Mouse (Mus musculus): Measurements from ENCODE around the gene Snx6.

GRCm38 (mm10) chr12:54830574-54830973, 35.1 kb upstream of the Snx6 start:
- TF ChIP-seq CTCF (IDR thresholded peaks at IDR 0.05; ENCODE audit: low read depth, low read length) (peak; percentile 75), POLR2A (IDR thresholded peaks at IDR 0.05; ENCODE audit: borderline replicate concordance, low read depth, low read length) (no peak)

Data from bone marrow macrophage, adult 2 months (primary cell).